Mouse (Mus musculus): ENCODE measurements around the gene Gm17428.
"Not testable (repeated sequence)": the region's sequence is repeated elsewhere in the genome, so short reads cannot be mapped to it uniquely, and the experiment has no call there.

Gene Gm17428

GRCm38 (mm10) chr14:54951587-54951986 lies 25.1 kb upstream of the Gm17428 start:
- no peak for DNase-seq (ENCODE audit: low read depth)

DNA sequence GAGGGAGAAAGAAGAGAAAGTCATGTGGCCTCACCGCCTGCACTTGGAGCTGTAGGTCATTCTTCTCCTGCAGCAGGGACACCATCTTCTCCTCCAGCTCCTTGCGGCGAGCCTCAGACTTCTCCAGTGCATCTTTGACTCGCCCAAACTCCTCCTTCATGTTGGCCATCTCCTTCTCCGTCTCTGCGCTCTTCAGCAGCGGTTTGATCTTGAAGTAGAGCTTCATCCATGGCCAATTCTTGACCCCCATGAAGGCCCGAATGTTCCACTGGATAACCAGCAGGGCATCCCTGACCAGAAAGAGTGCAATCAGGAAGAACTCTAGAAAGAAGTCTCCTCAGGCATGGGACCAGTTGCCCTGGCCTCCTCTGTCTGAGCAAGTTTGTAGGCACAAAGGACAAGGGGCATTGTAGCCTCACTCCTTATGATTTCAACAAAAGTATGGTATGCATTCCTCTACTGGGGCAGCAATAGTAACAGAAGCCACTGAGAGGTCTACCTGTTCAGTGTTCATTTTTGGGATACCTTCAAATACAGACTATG lies 23.0 kb upstream of the Gm17428 start:
- no peak for DNase-seq (ENCODE audit: low read depth)

GRCm38 (mm10) chr14:54954474-54954873 lies 22.3 kb upstream of the Gm17428 start:
- DNase-seq (ENCODE audit: low read depth): no peak

DNA sequence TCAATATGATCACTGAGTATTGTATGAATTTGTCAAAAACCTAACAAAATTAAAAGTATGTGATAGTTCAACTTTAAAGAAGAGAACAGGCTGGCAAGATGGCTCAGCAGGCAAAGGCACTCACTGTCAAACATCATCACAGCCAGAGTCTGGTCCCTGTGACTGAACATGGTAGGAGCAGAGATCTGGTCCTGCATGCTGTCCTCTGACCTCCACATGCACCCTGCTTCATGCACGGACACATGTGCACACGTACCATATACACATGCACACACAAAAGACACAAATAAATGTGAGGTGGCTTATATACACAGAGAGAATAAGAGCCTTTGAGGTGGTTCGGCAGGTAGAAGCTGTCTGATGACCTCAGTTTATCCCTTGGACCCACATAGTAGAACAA lies 21.3 kb upstream of the Gm17428 start:
- DNase-seq (ENCODE audit: low read depth): no peak

GRCm38 (mm10) chr14:54956533-54956932 lies 20.2 kb upstream of the Gm17428 start:
- DNase-seq (ENCODE audit: low read depth): no peak

GRCm38 (mm10) chr14:54958503-54958902 lies 18.2 kb upstream of the Gm17428 start:
- DNase-seq (ENCODE audit: low read depth): no peak

GRCm38 (mm10) chr14:54959197-54959596 lies 17.5 kb upstream of the Gm17428 start:
- DNase-seq (ENCODE audit: low read depth): no peak

DNA sequence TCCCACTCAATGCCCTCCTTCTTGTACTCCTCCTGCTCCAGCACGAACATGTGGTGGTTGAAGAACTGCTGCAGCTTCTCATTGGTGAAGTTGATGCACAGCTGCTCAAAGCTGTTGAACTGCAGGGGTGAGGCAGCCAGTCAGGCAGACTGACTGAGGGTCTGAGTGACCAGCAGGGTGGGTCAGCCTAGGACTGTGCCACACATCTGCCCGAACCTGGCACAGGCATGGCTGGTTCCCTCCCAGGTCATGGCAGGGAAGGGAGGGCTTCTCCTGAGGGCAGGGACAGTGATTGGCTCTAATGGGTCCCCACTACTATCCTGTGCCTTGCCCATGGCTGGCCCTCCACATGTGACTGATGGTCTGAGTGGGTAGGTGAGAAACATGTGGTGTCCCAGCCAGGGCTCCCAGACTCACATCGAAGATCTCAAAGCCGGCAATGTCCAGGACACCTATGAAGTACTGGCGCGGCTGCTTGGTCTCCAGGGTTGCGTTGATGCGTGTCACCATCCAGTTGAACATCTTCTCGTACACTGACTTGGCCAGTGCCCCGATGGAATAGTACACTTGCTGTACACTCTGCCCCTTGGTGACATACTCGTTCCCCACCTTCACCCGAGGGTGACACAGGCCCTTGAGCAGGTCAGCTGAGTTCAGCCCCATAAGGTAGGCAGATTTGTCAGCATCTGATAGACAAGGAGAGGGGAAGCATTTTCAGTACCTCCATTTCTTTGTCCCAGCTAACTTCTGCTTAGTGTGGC lies 16.7 kb upstream of the Gm17428 start:
- not testable (repeated sequence) for DNase-seq (ENCODE audit: low read depth)

GRCm38 (mm10) chr14:54960769-54961168 lies 16.0 kb upstream of the Gm17428 start:
- DNase-seq (ENCODE audit: low read depth): no peak

DNA sequence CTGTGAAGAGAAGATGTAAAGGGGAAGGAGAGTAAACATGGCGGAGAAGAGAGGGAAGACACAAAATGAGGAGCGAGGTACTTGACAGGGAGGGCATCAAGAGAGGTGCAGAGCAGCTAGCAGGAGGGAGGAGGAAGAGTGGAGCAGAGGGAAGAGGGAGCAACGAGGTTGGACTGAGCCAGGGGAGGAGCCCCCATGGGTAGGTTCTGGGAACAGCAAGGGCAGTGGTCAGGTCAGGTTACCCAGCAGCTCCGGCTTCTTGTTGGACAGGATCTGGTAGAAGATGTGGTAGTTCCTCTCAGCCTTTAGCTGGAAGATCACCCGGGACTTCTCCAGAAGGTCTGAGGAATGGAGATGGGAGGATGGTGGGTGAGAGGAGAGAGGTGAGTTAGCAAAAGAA lies 15.2 kb upstream of the Gm17428 start:
- DNase-seq (ENCODE audit: low read depth): no peak

- DNase-seq (ENCODE audit: low read depth): no peak
These were observed 14.0 kb upstream of the Gm17428 start for GRCm38 (mm10) chr14:54962714-54963113.

GRCm38 (mm10) chr14:54963727-54964126 lies 13.0 kb upstream of the Gm17428 start:
- DNase-seq (ENCODE audit: low read depth): no peak

DNA sequence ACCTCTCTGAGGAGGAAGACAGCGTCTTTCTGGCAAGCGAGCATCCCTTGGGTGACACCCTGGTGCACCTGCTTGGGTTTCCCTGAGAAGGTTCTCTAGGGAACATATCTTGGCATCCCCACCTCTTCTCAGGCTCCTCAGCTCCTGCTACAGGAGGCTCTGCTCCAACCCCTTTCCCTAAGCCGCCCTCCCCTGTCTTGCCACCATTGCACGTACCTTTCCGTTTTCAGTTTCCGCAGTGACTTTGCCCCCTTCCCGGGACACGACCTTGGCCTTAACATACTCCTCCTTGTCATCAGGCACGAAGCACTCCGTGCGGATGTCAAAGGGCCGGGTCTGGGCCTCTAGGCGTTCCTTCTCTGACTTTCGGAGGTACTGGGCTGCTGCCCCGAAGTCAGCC lies 11.7 kb upstream of the Gm17428 start:
- no peak for DNase-seq (ENCODE audit: low read depth)

GRCm38 (mm10) chr14:54965631-54966030 lies 11.1 kb upstream of the Gm17428 start:
- DNase-seq (ENCODE audit: low read depth): no peak

DNA sequence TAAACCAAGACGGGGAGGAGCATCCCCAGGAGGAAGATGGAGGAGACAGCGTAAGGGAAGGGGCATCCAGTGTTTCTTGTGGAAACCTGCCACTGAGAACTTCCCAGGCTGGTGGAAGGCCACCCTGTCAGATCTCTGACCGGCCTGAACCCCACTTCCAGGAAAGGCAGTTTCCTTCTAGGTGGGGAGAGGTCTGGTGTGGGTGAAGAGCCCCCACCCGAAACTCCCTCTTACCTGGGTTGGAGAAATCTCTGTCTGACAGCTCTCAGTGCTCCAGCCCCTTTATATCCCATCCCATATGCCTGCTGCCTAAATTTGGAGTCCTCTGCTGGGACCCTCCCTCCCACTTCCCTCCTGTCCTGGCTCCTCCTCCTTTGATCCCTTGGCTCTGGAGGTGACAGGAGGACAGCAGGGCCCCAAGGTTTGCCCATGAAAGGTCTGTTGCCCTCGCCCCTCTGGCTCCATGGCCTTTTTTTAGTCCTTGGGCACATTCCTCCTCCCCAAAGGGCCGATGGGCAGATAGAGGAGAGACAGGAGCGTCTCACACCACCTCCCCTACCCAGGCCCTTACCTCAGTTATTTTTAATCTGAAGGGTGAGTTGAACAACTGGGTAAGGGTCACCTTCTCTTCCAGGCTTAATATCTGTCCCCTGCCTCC lies 10.3 kb upstream of the Gm17428 start, which contains the start of gene Myh6:
Gene Myh6, minus strand, starts transcription at position 608 of the 658 bp plus-strand sequence.
- DNase-seq (ENCODE audit: low read depth): no peak

DNA sequence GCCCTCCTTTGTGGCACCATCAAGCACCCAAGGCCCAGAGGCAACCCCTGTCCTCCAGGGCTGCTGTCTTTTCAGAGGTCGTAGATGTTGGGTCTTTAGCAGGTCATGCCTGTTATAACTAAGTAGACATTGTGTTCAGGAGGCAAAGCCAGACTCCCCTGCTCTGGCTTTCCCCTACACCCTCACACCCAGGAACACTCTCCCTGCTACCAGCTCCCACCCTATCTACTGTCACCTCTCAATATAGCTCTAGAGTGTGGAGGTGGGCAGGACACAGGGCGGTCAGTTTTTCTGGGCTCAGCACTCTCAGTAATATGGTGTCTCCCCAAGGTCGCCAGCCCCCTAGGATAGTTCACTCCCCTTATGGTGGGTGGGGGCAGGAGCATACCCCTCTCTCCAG lies 8.9 kb upstream of the Gm17428 start:
- no peak for DNase-seq (ENCODE audit: low read depth)

- no peak for DNase-seq (ENCODE audit: low read depth)
These were observed 8.4 kb upstream of the Gm17428 start for GRCm38 (mm10) chr14:54968344-54968743.

DNA sequence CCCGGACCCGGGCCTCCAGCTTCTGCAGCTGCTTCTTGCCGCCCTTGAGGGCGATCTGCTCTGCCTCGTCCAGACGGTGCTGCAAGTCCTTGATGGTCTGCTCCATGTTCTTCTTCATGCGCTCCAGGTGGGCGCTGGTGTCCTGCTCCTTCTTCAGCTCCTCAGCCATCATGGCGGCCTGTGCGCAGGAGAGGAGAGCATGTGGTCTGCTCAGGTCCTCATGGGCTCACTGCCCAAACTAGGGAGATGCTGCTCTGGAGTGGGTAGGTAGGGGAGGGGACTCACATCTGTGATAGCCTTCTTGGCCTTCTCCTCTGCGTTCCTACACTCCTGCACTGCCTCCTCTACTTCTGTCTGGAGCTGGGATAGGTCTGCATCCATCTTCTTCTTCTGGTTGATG lies 3.9 kb upstream of the Gm17428 start:
- DNase-seq (ENCODE audit: low read depth): not testable (repeated sequence)

GRCm38 (mm10) chr14:54974068-54974791 lies 2.5 kb upstream of the Gm17428 start:
- no peak for DNase-seq (ENCODE audit: low read depth)

DNA sequence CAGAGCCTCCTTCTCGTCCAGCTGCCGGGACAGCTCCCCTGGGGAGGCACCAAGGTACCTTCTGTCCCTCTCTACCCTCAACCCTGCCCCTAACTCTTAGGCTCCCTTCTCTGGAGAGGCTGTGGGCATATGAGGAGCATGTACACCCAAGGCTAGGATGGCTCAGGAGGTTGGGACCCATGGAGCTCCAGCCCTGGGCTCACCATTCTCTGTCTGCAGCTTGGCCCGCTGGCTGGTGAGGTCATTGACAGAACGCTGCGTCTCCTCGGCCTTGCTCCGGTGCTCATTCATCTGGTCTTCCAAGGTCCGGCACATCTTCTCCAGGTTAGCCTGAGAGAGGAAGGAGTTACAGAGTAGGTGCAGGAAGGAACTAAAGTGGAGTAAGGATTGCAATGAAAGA lies 1.9 kb downstream of the Gm17428 start:
- DNase-seq (ENCODE audit: low read depth): no peak

GRCm38 (mm10) chr14:54981934-54982333 lies 5.2 kb downstream of the Gm17428 start:
- DNase-seq (ENCODE audit: low read depth): no peak

GRCm38 (mm10) chr14:54988350-54988874 lies 11.7 kb downstream of the Gm17428 start:
- DNase-seq (ENCODE audit: low read depth): not testable (repeated sequence)

Data from c-Kit-positive CD71-positive TER-119-negative erythroid progenitor cells, embryonic 14.5 days (primary cell).